In genomic region chr8:72169098-72169668, GRCm38 (mm10) we compare ENCODE assay signal across 15 mouse cellular contexts. TPM values are rescaled to one million over a fixed set of nuclear protein-coding genes. Genes with fewer than 3 reads are reported as not detected.
DNase-seq lines count a peak whose midpoint lies in the region; ATAC-seq and TF ChIP-seq lines count a peak whose summit lies in the region.
"Had no signal": no experiment of that assay in that cellular context is flagged by ENCODE, and none has a peak within 500 bp of the region (broad histone marks: within the 10 kb centered on the region; RNA-seq: fewer than 3 reads in every experiment).

No protein-coding gene starts in this region.

- WGBS in kidney, adult 2 months = 94% methylated on average over 3 of the region's 3 CpGs
- WGBS in bone marrow, adult 2 months = 55% methylated on average over 3 of the region's 3 CpGs
- WGBS in hindbrain, embryonic 13.5 days = 93% methylated on average over 3 of the region's 3 CpGs

- peaks cover under 1% of the 10 kb centered on the region for H3K36me3 ChIP-seq in kidney, adult 2 months (ENCODE audit: control insufficient read depth, insufficient read depth, low read length)
- peaks cover 24% of the 10 kb centered on the region for H3K36me3 ChIP-seq in splenic B cell, adult 2 months (ENCODE audit: control insufficient read depth, insufficient read depth, low read length, poor library complexity, severe bottlenecking)
- peaks cover 85% of the 10 kb centered on the region for H3K36me3 ChIP-seq in hindbrain, embryonic 13.5 days

- H3K9me3 ChIP-seq in hindbrain, embryonic 13.5 days = no peaks in the 10 kb centered on the region
- H3K9me3 ChIP-seq: heart, embryonic 15.5 days; limb, embryonic 15.5 days had no signal

- ATAC-seq in hindbrain, embryonic 13.5 days (ENCODE audit: low FRiP score) = no peak

- no peak overlapping the region for H3K9ac ChIP-seq in hindbrain, embryonic 13.5 days
- H3K9ac ChIP-seq: heart, embryonic 15.5 days; limb, embryonic 15.5 days had no signal

- no peaks in the 10 kb centered on the region for H3K27me3 ChIP-seq in kidney, adult 2 months (replicated peaks; ENCODE audit: control insufficient read depth, insufficient read depth, low read length)
- no peaks in the 10 kb centered on the region for H3K27me3 ChIP-seq in splenic B cell, adult 2 months (ENCODE audit: control insufficient read depth, insufficient read depth, low read length, poor library complexity, severe bottlenecking)
- no peaks in the 10 kb centered on the region for H3K27me3 ChIP-seq in hindbrain, embryonic 13.5 days
- H3K27me3 ChIP-seq: heart, embryonic 15.5 days; limb, embryonic 15.5 days had no signal

- no peak overlapping the region for H3K4me2 ChIP-seq in hindbrain, embryonic 13.5 days
- H3K4me2 ChIP-seq: heart, embryonic 15.5 days; limb, embryonic 15.5 days had no signal

- DNase-seq in kidney, adult 2 months = no peak
- DNase-seq in kidney, postnatal 10 days = no peak
- peak; percentile 39 to 56 for DNase-seq in lung, postnatal 4 days
- DNase-seq in splenic B cell, adult 2 months (ENCODE audit: low read depth, low spot score) = peak; percentile 88
- no peak for DNase-seq in layer of hippocampus, adult 9-10 months (ENCODE audit: low spot score)
- DNase-seq in gastrocnemius, postnatal 25 days = no peak
- DNase-seq: cerebellum, adult 11-12 months; layer of hippocampus, adult 9-11 months; right cerebral cortex, postnatal 14 days had no signal

- H3K4me3 ChIP-seq in kidney, adult 2 months (ENCODE audit: insufficient read depth, low read depth, low read length) = no peak overlapping the region
- no peak overlapping the region for H3K4me3 ChIP-seq in bone marrow, adult 2 months (replicated peaks; ENCODE audit: control insufficient read depth, low read depth, low read length)
- H3K4me3 ChIP-seq in hindbrain, embryonic 13.5 days = no peak overlapping the region
- H3K4me3 ChIP-seq: heart, embryonic 15.5 days; limb, embryonic 15.5 days had no signal

- TF ChIP-seq CTCF in kidney, adult 2 months (conservative IDR thresholded peaks at IDR 0.05; ENCODE audit: insufficient read depth, insufficient read length, low read depth, low read length) = no peak
- TF ChIP-seq CTCF in bone marrow, adult 2 months (IDR thresholded peaks at IDR 0.05; ENCODE audit: control insufficient read depth, insufficient read depth, low read length) = no peak

- H3K4me1 ChIP-seq in kidney, adult 2 months (ENCODE audit: control insufficient read depth, insufficient read depth, low read length) = no peaks in the 10 kb centered on the region
- H3K4me1 ChIP-seq in bone marrow, adult 2 months (ENCODE audit: control insufficient read depth, insufficient read depth, low read length) = peaks cover 8% of the 10 kb centered on the region
- H3K4me1 ChIP-seq in hindbrain, embryonic 13.5 days (replicated peaks) = no peaks in the 10 kb centered on the region
- H3K4me1 ChIP-seq: limb, embryonic 15.5 days had no signal

- no peak for TF ChIP-seq POLR2A in kidney, adult 2 months (IDR thresholded peaks at IDR 0.05; ENCODE audit: low read depth, low read length)
- TF ChIP-seq POLR2A in bone marrow, adult 2 months (IDR thresholded peaks at IDR 0.05; ENCODE audit: borderline replicate concordance, control insufficient read depth, low read depth, low read length) = no peak

- H3K27ac ChIP-seq in kidney, adult 2 months (ENCODE audit: insufficient read depth, low read depth, low read length) = peak overlapping the region; percentile 49; the same call in 1 of the 2 replicates
- peak overlapping the region; percentile 95 for H3K27ac ChIP-seq in bone marrow, adult 2 months (ENCODE audit: control insufficient read depth, insufficient read depth, low read depth, low read length, poor library complexity)
- no peak overlapping the region for H3K27ac ChIP-seq in hindbrain, embryonic 13.5 days
- H3K27ac ChIP-seq: heart, embryonic 15.5 days; limb, embryonic 15.5 days had no signal

RNA-seq across cellular contexts. Expression of gene Rab8a, which starts 8.2 kb away (rescaled TPM):
- 112 and 148 TPM in 2 replicates for polyA plus RNA-seq in kidney, adult 2 months (2012; rRNA removed)
- 36.5 and 38.5 TPM in 2 replicates for polyA plus RNA-seq in bone marrow, adult 2 months (2011; ENCODE audit: insufficient read depth, insufficient read length, low replicate concordance, missing spikeins)
- total RNA-seq in gastrocnemius, postnatal 25 days (2021) = 10 to 100 TPM in 1 of 2 experiments, 1 to 10 TPM in 1; 9.7 to 11.4 TPM
- polyA plus RNA-seq in hindbrain, embryonic 13.5 days (2015; fragmentation: Nextera tagmentation; extraction: Ambion mirVana) = 94.1 and 96.0 TPM in 2 replicates

RNA-seq across cellular contexts. Expression of gene Hsh2d, which starts 20.3 kb away (rescaled TPM):
- polyA plus RNA-seq in kidney, adult 2 months (2012; rRNA removed) = 0.14 and 1.9 TPM in 2 replicates
- 6.4 and 7.7 TPM in 2 replicates for polyA plus RNA-seq in bone marrow, adult 2 months (2011; ENCODE audit: insufficient read depth, insufficient read length, low replicate concordance, missing spikeins)
- total RNA-seq in gastrocnemius, postnatal 25 days (2021) = not detected
- not detected in 2 replicates for polyA plus RNA-seq in hindbrain, embryonic 13.5 days (2015; fragmentation: Nextera tagmentation; extraction: Ambion mirVana)
- polyA plus RNA-seq: limb, embryonic 15.5 days had no signal

RNA-seq across cellular contexts. Expression of gene Tpm4, which starts 34.4 kb away (rescaled TPM):
- polyA plus RNA-seq in kidney, adult 2 months (2012; rRNA removed) = 43.9 and 55.7 TPM in 2 replicates
- 80.7 and 138 TPM in 2 replicates for polyA plus RNA-seq in bone marrow, adult 2 months (2011; ENCODE audit: insufficient read depth, insufficient read length, low replicate concordance, missing spikeins)
- 10 to 100 TPM; 41.3 to 53.8 TPM for total RNA-seq in gastrocnemius, postnatal 25 days (2021)
- 221 and 233 TPM in 2 replicates for polyA plus RNA-seq in hindbrain, embryonic 13.5 days (2015; fragmentation: Nextera tagmentation; extraction: Ambion mirVana)

RNA-seq across cellular contexts. Expression of gene Cib3, which starts 43.5 kb away (rescaled TPM):
- 0.04 TPM in 1 of 2 replicates, not detected in the other for polyA plus RNA-seq in kidney, adult 2 months (2012; rRNA removed)
- polyA plus RNA-seq in bone marrow, adult 2 months (2011; ENCODE audit: insufficient read depth, insufficient read length, low replicate concordance, missing spikeins) = not detected in 2 replicates
- total RNA-seq in gastrocnemius, postnatal 25 days (2021) = not detected
- polyA plus RNA-seq in hindbrain, embryonic 13.5 days (2015; fragmentation: Nextera tagmentation; extraction: Ambion mirVana) = not detected in 2 replicates
- polyA plus RNA-seq: embryonic facial prominence, embryonic 14.5 days; heart, embryonic 15.5 days; limb, embryonic 15.5 days had no signal

RNA-seq across cellular contexts. Expression of gene Gm11034, which starts 44.3 kb away (rescaled TPM):
- not detected in 2 replicates for polyA plus RNA-seq in kidney, adult 2 months (2012; rRNA removed)
- not detected in 2 replicates for polyA plus RNA-seq in bone marrow, adult 2 months (2011; ENCODE audit: insufficient read depth, insufficient read length, low replicate concordance, missing spikeins)
- not detected for total RNA-seq in gastrocnemius, postnatal 25 days (2021)
- not detected in 2 replicates for polyA plus RNA-seq in hindbrain, embryonic 13.5 days (2015; fragmentation: Nextera tagmentation; extraction: Ambion mirVana)
- polyA plus RNA-seq: embryonic facial prominence, embryonic 14.5 days; frontal cortex, adult 2 months; heart, embryonic 15.5 days; limb, embryonic 15.5 days had no signal

Comparison
In these comparisons a context has a peak if more than half of its experiments do, and no peak if none do; other contexts are left out.
1. DNase-seq: peak in lung, postnatal 4 days (2 of 2) and splenic B cell, adult 2 months (single experiment); none in kidney, adult 2 months (single experiment), kidney, postnatal 10 days (single experiment), layer of hippocampus, adult 9-10 months (single experiment) and gastrocnemius, postnatal 25 days (single experiment).